Mouse (Mus musculus) midbrain, postnatal 0 days (tissue): ENCODE data around the gene Adprh. TPM values are rescaled to one million over a fixed set of nuclear protein-coding genes. Genes with fewer than 3 reads are reported as not detected.

Experiments used
- ATAC-seq: fragments of 200-750 bp; cut with Nextera tagmentation; 2 replicates; pipeline ENCODE4 v1.8.0; 2017; ENCODE audit warnings: moderate number of reproducible peaks, mild to moderate bottlenecking, moderate TSS enrichment, moderate library complexity; ENCODE audit not compliant: low FRiP score
- DNase-seq: peaks from one replicate; pipeline ENCODE4 v3.0.0-alpha.2; 2015; ENCODE audit warnings: low spot score
- H3K27ac ChIP-seq: fragments of 300-500 bp; sonication (generic); 2 replicates; pipeline ENCODE4 v1.5.1; 2014; ENCODE audit warnings: low read depth, mild to moderate bottlenecking, low read length, mixed read lengths
- H3K27me3 ChIP-seq: fragments of 300-500 bp; sonication (generic); 2 replicates; pipeline ENCODE4 v1.6.1; 2014; ENCODE audit warnings: low read length, control low read depth, mixed read lengths; ENCODE audit not compliant: insufficient read depth
- H3K36me3 ChIP-seq: fragments of 300-500 bp; sonication (generic); 2 replicates; pipeline ENCODE4 v1.6.1; 2014; ENCODE audit warnings: low read length, control low read depth, mixed read lengths; ENCODE audit not compliant: insufficient read depth
- H3K4me1 ChIP-seq: fragments of 300-500 bp; sonication (generic); 2 replicates; pipeline ENCODE4 v1.6.1; 2014; ENCODE audit warnings: mild to moderate bottlenecking, control low read depth, antibody characterized with exemption, low read length, mixed read lengths; ENCODE audit not compliant: insufficient read depth
- H3K4me2 ChIP-seq: fragments of 300-500 bp; sonication (generic); 2 replicates; pipeline ENCODE4 v1.6.1; 2014; ENCODE audit warnings: low read depth, mild to moderate bottlenecking, low read length, mixed read lengths; ENCODE audit not compliant: poor library complexity, severe bottlenecking
- H3K4me3 ChIP-seq: fragments of 300-500 bp; sonication (generic); 2 replicates; pipeline ENCODE4 v1.5.1; 2014; ENCODE audit warnings: low read depth, mild to moderate bottlenecking, low read length, moderate library complexity
- H3K9ac ChIP-seq: fragments of 300-500 bp; sonication (generic); replicated peaks from 2 replicates; pipeline ENCODE4 v1.6.1; 2014; ENCODE audit warnings: mild to moderate bottlenecking, low read length, moderate library complexity, mixed read lengths; ENCODE audit not compliant: poor library complexity, severe bottlenecking
- H3K9me3 ChIP-seq: fragments of 300-500 bp; sonication (generic); 2 replicates; pipeline ENCODE4 v1.6.1; 2016; ENCODE audit warnings: low read length, control low read depth
- CTCF ChIP-seq: IDR thresholded peaks from 2 replicates; pipeline ENCODE4 v1.5.1; 2016; ENCODE audit warnings: antibody characterized with exemption, mild to moderate bottlenecking
- WGBS: fragments of 180-500 bp; shearing (Covaris S2); extraction: QIAGEN DNeasy Blood & Tissue Kit; methylation state at CpG from one replicate; pipeline ENCODE4 v1.1.7; 2014; 5-methylcytosine and 5-hydroxymethylcytosine counted together
- polyA plus RNA-seq: library from polyadenylated mRNA; unstranded; fragments of >200 nt; fragmentation: Nextera tagmentation; extraction: Ambion mirVana; gene quantifications from 2 replicates; pipeline ENCODE4 v1.2.1, GENCODE M21; 2015
- total RNA-seq: library from RNA; depleted of rRNA; stranded (reverse); fragments of >200 nt; gene quantifications from 2 replicates; pipeline ENCODE4 v1.2.3, GENCODE M21; 2014; rRNA removed

The Adprh gene
- total RNA-seq (50.4 and 54.8 TPM in 2 replicates), polyA plus RNA-seq (147 and 148 TPM in 2 replicates)

DNA sequence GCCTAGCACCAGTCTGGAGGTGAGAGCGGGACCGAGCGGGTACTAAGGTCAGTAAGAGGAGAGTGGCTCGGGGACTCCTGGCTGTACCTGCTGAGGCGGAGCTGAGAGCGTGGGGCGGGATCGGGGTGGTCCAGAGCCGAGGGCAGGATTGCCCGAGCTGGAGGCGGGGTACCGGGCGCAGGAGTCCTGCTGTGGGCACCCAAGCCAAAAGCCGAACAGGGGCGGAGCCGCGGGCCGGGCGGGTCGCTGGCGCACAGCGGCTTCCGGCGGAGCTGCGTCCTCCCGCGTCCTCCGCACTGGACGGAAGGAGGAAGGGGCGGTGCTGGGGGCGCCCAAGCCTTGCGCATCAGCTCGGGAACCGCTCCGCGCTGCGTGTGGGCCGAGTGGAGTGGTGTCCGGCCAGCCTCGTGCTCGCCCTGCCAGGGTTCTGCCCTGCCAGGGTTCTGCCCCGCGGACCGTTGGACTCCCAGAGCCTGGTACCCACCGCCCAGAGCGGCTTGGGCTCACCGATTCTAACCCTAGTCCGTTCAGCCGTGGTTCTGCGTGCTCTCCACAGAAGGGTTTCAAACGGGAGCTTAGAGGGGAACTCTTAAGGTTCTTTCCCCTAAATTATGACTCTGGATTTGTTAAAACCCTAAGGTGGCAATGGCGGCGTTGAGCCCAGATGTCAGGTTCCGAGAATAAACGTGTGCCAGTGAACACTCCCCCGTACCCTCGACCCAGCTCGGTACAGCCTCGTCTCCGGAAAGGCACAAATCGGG lies at the start of gene Adprh:
Adprh (minus strand) TSS at position 262 of the 761 bp plus-strand sequence.
- Histone ChIP-seq H3K9me3 (no peaks in the 10 kb centered on the region), H3K4me1 (peaks cover 2% of the 10 kb centered on the region; the same call in 1 of the 2 replicates), H3K27me3 (no peaks in the 10 kb centered on the region), H3K27ac (peak within 1 kb of the TSS; percentile 89), H3K9ac (peak within 1 kb of the TSS; percentile 90), H3K36me3 (peaks cover 6% of the 10 kb centered on the region), H3K4me2 (peak within 1 kb of the TSS; percentile 74), H3K4me3 (peak within 1 kb of the TSS; percentile 68)
- DNase-seq (peak; percentile 91), ATAC-seq (peak; percentile 97)
- under 1% methylated on average over 48 of the region's 61 CpGs for WGBS
- no peak for TF ChIP-seq CTCF

DNA sequence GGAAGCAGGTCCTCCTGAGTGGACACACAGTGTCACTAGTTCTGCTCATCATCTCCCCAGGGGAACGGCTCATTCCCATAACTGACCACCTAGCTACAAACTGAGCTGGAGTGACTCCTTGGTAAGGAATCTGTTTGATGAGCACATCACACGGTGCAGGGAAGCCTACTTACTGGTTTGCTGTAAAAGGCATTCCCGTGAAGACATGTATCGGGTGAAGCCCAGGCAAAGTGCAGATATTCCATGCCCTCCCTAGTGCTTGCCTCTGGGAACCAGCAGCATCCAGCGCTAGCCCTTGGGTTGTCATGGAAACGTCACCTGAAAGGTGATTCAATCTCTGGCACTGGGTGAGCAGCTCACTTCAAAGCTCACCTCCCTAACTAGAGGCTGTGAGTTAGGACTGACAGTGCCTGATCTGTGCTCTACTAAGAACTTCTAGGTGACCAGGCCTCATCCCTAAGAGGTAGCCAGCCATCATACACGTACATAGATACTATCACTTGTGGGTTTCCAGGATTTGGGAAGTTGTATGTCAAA lies 44.2 kb upstream of the Adprh start:
- no peak overlapping the region for H3K4me2 ChIP-seq
- 73% methylated on average over 7 of the region's 7 CpGs for WGBS
- no peaks in the 10 kb centered on the region for H3K27me3 ChIP-seq

DNA sequence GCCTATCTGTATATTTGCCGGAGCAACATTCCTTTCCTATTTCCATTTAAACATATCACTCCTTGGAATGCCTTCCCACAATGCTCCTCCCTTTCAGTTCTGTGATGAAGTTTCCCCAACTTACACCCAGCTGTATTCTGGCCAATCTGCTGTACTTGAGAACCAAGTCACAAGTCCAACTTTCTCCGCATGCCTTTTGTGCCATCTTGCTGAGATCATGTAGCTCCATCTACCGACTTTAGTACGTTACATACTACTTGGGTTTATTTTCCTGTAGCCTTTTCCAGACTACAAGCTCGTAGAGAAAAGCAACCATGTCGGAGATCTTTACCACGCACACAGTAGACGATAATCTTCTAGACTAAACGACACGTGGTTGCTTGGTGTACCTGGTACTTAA lies 41.4 kb upstream of the Adprh start:
- peak; percentile 52 for TF ChIP-seq CTCF
- peak; percentile 39 for DNase-seq
- 92% methylated on average over 10 of the region's 10 CpGs for WGBS

More for the DNA sequence above, 44.2 kb upstream of the Adprh start:
- Histone ChIP-seq H3K9me3 (no peaks in the 10 kb centered on the region), H3K36me3 (peaks cover 24% of the 10 kb centered on the region), H3K9ac (no peak overlapping the region), H3K27ac (no peak overlapping the region), H3K4me1 (no peaks in the 10 kb centered on the region), H3K4me3 (no peak overlapping the region)
- DNase-seq, result no peak
- ATAC-seq, result no peak
- no peak for TF ChIP-seq CTCF

DNA sequence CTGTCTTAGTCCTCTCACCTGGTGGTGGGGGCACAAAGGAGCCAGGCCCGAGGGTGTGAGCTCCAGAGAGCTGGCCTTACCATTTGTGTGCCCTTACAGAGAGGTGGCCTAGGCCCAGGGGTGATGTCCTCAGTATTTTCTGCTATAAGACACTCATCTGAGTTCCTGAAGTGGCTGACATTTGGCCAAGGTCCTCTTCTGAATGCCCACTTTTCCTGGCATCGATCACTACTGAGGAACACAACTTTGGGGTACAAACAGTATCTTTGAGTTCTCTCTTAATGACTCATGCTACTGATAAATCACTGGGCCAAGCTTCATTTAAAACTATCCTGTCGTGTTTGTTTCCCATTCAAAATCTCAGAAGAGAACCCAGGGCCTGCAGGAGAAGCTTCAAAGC lies 40.0 kb upstream of the Adprh start:
- Histone ChIP-seq H3K36me3 (peaks cover 5% of the 10 kb centered on the region; the same call in 1 of the 2 replicates), H3K9ac (no peak overlapping the region), H3K27ac (no peak overlapping the region), H3K9me3 (no peaks in the 10 kb centered on the region), H3K4me3 (no peak overlapping the region), H3K4me2 (no peak overlapping the region), H3K27me3 (no peaks in the 10 kb centered on the region), H3K4me1 (no peaks in the 10 kb centered on the region)
- WGBS, result 88% methylated on average over 3 of the region's 3 CpGs
- ATAC-seq (no peak), DNase-seq (no peak)
- no peak for TF ChIP-seq CTCF

More for the DNA sequence above, 41.4 kb upstream of the Adprh start:
- H3K27ac ChIP-seq, result no peak overlapping the region
- no peaks in the 10 kb centered on the region for H3K4me1 ChIP-seq
- H3K4me3 ChIP-seq, result no peak overlapping the region
- H3K36me3 ChIP-seq, result peaks cover 16% of the 10 kb centered on the region; the same call in 1 of the 2 replicates
- H3K27me3 ChIP-seq, result no peaks in the 10 kb centered on the region
- ATAC-seq, result no peak
- no peak overlapping the region for H3K4me2 ChIP-seq
- H3K9me3 ChIP-seq, result no peaks in the 10 kb centered on the region
- H3K9ac ChIP-seq, result no peak overlapping the region

DNA sequence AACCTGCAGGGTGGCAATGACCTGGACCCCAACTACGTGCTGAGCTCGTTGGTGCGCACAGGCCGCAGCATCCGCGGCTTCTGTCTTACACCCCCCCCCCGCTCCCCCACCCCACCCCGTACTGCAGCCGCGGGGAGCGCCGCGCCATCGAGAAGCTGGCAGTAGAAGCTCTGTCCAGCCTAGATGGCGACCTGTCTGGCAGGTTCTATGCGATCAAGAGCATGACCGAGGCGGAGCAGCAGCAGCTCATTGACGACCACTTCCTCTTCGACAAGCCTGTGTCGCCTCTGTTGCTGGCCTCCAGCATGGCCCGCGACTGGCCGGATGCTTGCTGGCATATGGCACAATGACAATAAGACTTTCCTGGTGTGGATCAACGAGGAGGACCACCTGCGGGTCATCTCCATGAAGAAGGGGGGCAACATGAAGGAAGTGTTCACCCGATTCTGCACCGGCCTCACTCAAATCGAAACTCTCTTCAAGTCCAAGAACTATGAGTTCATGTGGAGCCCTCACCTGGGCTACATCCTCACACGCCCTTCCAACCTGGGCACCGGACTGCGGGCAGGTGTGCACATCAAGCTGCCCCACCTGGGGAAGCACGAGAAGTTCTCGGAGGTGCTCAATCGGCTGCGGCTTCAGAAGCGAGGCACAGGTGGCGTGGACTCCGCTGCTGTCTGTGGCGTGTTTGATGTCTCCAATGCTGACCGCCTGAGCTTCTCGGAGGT lies 31.2 kb upstream of the Adprh start:
- ATAC-seq (0 out of 2 replicates have a peak, but pooled peaks have one; percentile 27), DNase-seq (no peak)
- peak overlapping the region; percentile 22 for H3K4me3 ChIP-seq
- no peaks in the 10 kb centered on the region for H3K9me3 ChIP-seq
- no peaks in the 10 kb centered on the region for H3K36me3 ChIP-seq
- 46% methylated on average over 36 of the region's 42 CpGs for WGBS
- no peak for TF ChIP-seq CTCF
- peak overlapping the region; percentile 36 for H3K4me2 ChIP-seq
- no peak overlapping the region for H3K9ac ChIP-seq
- H3K27ac ChIP-seq, result no peak overlapping the region
- H3K4me1 ChIP-seq, result no peaks in the 10 kb centered on the region
- H3K27me3 ChIP-seq, result 0 out of 2 replicates have a peak, but pooled peaks cover 3% of the 10 kb centered on the region
